Mouse (Mus musculus): ENCODE data around the gene Dpm3.

- TF ChIP-seq CTCF (conservative IDR thresholded peaks at IDR 0.05; ENCODE audit: low read length) (no peak), NANOG (IDR thresholded peaks at IDR 0.05; ENCODE audit: borderline replicate concordance, low read length) (no peak)
These were observed 9.8 kb downstream of the Dpm3 start for GRCm38 (mm10) chr3:89268916-89269315.
